Mouse (Mus musculus) brain, embryonic 18.5 days (tissue): ENCODE results near the gene Abhd2.
"Not testable (repeated sequence)": the region's sequence is repeated elsewhere in the genome, so short reads cannot be mapped to it uniquely, and the experiment has no call there.

ENCODE experiments used
- DNase-seq: peaks from one replicate; pipeline ENCODE4 v3.0.0-alpha.2; 2012; ENCODE audit warnings: low read depth, low spot score

Abhd2 gene

GRCm38 (mm10) chr7:79266228-79266627 is 6.8 kb upstream of the Abhd2 start:
- no peak for DNase-seq

GRCm38 (mm10) chr7:79267690-79268388 is 5.2 kb upstream of the Abhd2 start:
- no peak for DNase-seq

- no peak for DNase-seq
Observed at GRCm38 (mm10) chr7:79268897-79269296, 4.1 kb upstream of the Abhd2 start.

GRCm38 (mm10) chr7:79269411-79269810 is 3.6 kb upstream of the Abhd2 start:
- no peak for DNase-seq

- DNase-seq = no peak
Observed at GRCm38 (mm10) chr7:79269866-79270265, 3.1 kb upstream of the Abhd2 start.

- no peak for DNase-seq
Observed at GRCm38 (mm10) chr7:79270961-79271387, 2.0 kb upstream of the Abhd2 start.

GRCm38 (mm10) chr7:79271861-79272788 is 874 bp upstream of the Abhd2 start:
- DNase-seq = no peak

- no peak for DNase-seq
Observed at GRCm38 (mm10) chr7:79273738-79274472, 906 bp downstream of the Abhd2 start.

- no peak for DNase-seq
Observed at GRCm38 (mm10) chr7:79274473-79275010, 1.5 kb downstream of the Abhd2 start.

GRCm38 (mm10) chr7:79275345-79275744 is 2.3 kb downstream of the Abhd2 start:
- DNase-seq = no peak

GRCm38 (mm10) chr7:79278432-79278831 is 5.4 kb downstream of the Abhd2 start:
- DNase-seq = no peak

- no peak for DNase-seq
Observed at GRCm38 (mm10) chr7:79279376-79280029, 6.5 kb downstream of the Abhd2 start.

- DNase-seq = no peak
Observed at GRCm38 (mm10) chr7:79282883-79283670, 10.1 kb downstream of the Abhd2 start.

GRCm38 (mm10) chr7:79283671-79283941 is 10.6 kb downstream of the Abhd2 start:
- not testable (repeated sequence) for DNase-seq

- no peak for DNase-seq
Observed at GRCm38 (mm10) chr7:79284160-79284888, 11.3 kb downstream of the Abhd2 start.

GRCm38 (mm10) chr7:79284889-79285280 is 11.9 kb downstream of the Abhd2 start:
- DNase-seq = no peak

- no peak for DNase-seq
Observed at GRCm38 (mm10) chr7:79285408-79285807, 12.4 kb downstream of the Abhd2 start.

- no peak for DNase-seq
Observed at GRCm38 (mm10) chr7:79287226-79287625, 14.2 kb downstream of the Abhd2 start.

- DNase-seq = no peak
Observed at GRCm38 (mm10) chr7:79287928-79288327, 14.9 kb downstream of the Abhd2 start.

GRCm38 (mm10) chr7:79288422-79288821 is 15.4 kb downstream of the Abhd2 start:
- no peak for DNase-seq
